Comparison of ENCODE assay signal across 21 mouse cellular contexts in genomic region chr1:186657559-186658219, GRCm38 (mm10).
"Had no signal": no experiment of that assay in that cellular context is flagged by ENCODE, and none has a peak within 500 bp of the region (broad histone marks: within the 10 kb centered on the region; RNA-seq: fewer than 3 reads in every experiment).

No protein-coding gene starts in this region.

- H3K36me3 ChIP-seq: liver, embryonic 12.5 days; liver, embryonic 15.5 days; lung, embryonic 15.5 days; midbrain, embryonic 13.5 days; neural tube, embryonic 12.5 days; neural tube, embryonic 15.5 days; stomach, embryonic 15.5 days had no signal

- H3K4me2 ChIP-seq: liver, embryonic 12.5 days; liver, embryonic 15.5 days; lung, embryonic 15.5 days; midbrain, embryonic 13.5 days; neural tube, embryonic 12.5 days; neural tube, embryonic 15.5 days; stomach, embryonic 15.5 days had no signal

- H3K4me1 ChIP-seq: liver, embryonic 12.5 days; liver, embryonic 15.5 days; midbrain, embryonic 13.5 days had no signal

- ATAC-seq: liver, embryonic 12.5 days; midbrain, embryonic 13.5 days had no signal

- DNase-seq: kidney, postnatal 25 days; layer of hippocampus, adult 9-11 months; liver; lung, adult 18-20 months; lung, postnatal 10 days; lung, postnatal 36 days; right cerebral cortex, adult 18-20 months; right cerebral cortex, postnatal 14 days; spleen, adult 18-20 months; thymus, postnatal 36 days had no signal

- H3K9me3 ChIP-seq: limb, embryonic 10.5 days; limb, embryonic 13.5 days; liver, embryonic 12.5 days; liver, embryonic 15.5 days; lung, embryonic 15.5 days; midbrain, embryonic 13.5 days; neural tube, embryonic 12.5 days; neural tube, embryonic 15.5 days; stomach, embryonic 15.5 days had no signal

- H3K27me3 ChIP-seq: limb, embryonic 13.5 days; liver, embryonic 12.5 days; liver, embryonic 15.5 days; lung, embryonic 15.5 days; midbrain, embryonic 13.5 days; neural tube, embryonic 12.5 days; neural tube, embryonic 15.5 days; stomach, embryonic 15.5 days had no signal

- H3K27ac ChIP-seq: kidney, postnatal 0 days; layer of hippocampus, adult 2 months; limb, embryonic 10.5 days; limb, embryonic 13.5 days; liver, embryonic 12.5 days; liver, embryonic 15.5 days; lung, embryonic 15.5 days; midbrain, embryonic 13.5 days; neural tube, embryonic 12.5 days; neural tube, embryonic 15.5 days; stomach, embryonic 15.5 days had no signal

- H3K9ac ChIP-seq: limb, embryonic 13.5 days; liver, embryonic 12.5 days; liver, embryonic 15.5 days; lung, embryonic 15.5 days; midbrain, embryonic 13.5 days; neural tube, embryonic 12.5 days; neural tube, embryonic 15.5 days; stomach, embryonic 15.5 days had no signal

- H3K4me3 ChIP-seq: layer of hippocampus, adult 2 months; limb, embryonic 10.5 days; limb, embryonic 13.5 days; liver, embryonic 12.5 days; liver, embryonic 15.5 days; lung, embryonic 15.5 days; midbrain, embryonic 13.5 days; neural tube, embryonic 12.5 days; neural tube, embryonic 15.5 days; stomach, embryonic 15.5 days had no signal
